Mouse (Mus musculus): ENCODE data around the gene Mthfsd. TPM values are rescaled to one million over a fixed set of nuclear protein-coding genes. Genes with fewer than 3 reads are reported as not detected.

Mthfsd gene
- total RNA-seq, 2 experiments from 2014 or later: 13.5 to 17.3 TPM

GRCm38 (mm10) chr8:121078721-121079120 lies 29.5 kb downstream of the Mthfsd start:
- intact Hi-C loops (cut with DNase I): no loop called here
- DNase-seq: no peak

GRCm38 (mm10) chr8:121076555-121076954 lies 31.6 kb downstream of the Mthfsd start:
- intact Hi-C loops (cut with DNase I): no loop called here
- no peak for DNase-seq

GRCm38 (mm10) chr8:121075936-121076335 lies 32.3 kb downstream of the Mthfsd start:
- intact Hi-C loops (cut with DNase I): no loop called here
- no peak for DNase-seq

DNA sequence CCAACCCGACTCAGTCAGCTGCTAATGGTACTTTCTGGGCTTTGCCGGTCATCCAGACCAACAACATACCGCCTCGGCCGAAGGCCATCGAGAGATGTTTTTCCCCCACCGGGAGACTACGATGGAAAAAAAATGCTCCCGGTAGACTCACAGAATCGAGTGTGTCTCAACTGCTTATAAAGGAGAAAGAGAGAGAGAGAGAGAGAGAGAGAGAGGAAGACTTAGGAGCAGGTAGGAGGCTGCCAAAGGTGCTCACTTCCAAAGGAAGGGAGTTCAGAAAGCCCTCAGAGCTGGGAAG lies 33.4 kb downstream of the Mthfsd start:
- intact Hi-C loops (cut with DNase I): no loop called here

DNA sequence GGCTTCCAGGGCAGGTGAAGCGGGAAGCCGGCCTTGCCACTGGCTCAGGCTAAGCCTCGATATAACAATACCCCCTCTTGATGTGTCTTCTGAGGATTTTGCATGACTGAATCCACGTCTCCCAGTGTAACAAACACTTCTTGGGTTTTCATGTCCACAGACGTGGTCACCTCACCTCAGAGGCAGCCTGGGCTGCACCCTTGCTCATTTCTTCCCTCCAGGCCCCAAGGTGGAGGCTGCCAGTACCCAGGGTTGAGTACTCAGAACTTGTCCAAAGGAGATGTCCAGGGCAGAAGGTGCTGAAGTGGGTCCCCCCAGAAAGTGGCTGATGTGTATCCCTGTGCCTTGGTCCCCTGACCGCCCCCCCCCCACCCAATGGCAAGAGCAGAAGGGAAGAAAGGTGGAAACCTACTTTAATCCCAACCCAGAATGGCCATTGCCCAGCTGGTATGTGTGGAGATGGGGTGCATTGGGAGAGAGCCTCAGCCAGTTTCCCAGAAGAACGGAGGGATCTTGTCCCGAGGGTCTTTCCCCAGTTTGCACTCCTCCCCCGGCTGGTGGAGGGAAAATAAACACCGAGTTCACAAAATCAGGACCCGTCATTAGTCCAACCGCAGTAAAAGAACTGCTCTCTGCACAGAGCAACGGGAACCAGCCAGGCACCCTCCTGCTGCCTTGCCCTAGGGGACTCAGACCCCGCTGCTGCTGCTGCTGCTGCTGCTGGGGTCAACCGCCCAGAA lies 33.9 kb downstream of the Mthfsd start:
- DNase-seq: no peak
- intact Hi-C loops (cut with DNase I): no loop called here

More for the DNA sequence above, 33.4 kb downstream of the Mthfsd start:
- no peak for DNase-seq

DNA sequence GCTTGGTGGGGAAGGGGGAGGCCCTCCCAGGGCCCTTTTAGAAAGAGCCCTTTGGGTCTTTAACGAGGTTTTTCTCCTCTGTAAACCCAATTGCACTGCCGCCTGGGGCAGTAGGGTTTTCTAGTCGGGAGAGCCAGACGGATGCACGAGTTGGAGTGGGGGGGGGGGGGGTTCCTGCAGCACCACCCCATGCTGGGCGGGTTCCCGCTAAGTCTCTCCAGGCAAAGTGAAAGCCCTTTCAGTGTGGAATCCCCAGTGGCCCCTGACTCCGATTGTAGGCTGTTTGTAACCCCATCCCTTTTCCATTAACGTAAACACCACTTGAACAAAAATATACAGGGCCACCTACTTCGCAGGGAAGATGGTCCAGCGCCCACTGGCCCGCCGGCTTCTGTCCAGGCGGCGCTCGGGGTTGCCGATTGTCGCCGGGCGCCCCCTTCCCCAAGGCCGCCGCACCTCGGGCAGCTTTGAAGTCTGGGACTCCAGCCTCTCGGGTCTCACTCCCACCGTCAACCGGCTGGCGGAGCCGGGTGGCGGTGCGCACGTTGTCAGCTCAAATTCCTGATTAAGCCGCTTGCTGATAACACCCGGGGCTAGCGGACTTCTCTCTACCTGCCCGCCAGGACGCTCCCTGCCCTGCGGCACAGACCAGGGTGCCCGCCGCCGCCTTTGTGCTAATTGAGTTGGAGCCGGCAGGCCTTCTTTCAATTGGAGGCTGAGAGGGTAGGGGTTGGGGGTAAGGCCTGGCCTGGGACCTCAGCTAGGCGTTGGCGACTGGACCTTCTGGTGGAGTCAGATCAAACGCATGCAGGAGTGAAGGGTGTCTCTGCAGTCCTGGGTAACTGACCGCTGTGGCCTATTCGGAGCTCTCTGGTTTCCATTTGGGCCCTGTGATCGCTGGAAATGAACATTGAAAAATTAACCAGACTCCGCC lies 34.8 kb downstream of the Mthfsd start:
- DNase-seq: no peak

DNA sequence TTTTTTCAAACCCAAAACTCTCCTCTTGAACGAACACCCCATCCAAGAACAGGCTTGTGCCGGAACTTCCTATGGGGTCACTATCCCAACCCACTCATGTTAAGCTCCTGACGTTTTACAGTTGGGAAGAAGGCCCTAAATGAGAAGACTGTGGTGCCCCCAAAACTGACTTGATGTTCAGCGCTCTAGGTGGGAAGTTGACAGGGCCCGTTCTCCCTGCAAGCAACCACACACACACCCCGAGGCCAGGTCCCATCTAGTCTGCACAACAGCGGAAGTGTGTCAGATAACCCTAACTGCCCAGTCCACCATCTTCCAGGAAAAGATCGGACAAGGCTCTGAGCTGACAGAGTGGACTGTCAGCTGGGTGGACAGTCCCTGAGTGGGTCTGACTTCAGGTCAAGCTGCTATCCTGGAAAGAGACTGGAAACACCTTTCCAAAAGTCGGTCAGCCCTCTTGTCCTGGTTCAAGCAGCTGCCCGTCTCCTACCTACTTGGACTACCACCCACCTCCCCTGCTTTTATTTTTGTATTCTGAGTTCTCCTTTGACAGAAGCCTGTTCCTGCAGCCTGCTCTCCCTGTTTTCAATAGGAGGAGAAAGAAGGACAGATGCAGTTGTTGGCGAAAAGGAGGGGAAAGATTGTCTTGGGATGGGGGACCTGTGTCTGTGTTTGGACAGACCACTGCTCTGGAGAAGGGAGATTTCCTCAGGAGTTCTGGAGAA lies 35.6 kb downstream of the Mthfsd start:
- DNase-seq: no peak
- intact Hi-C loops (cut with DNase I): no loop called here

More for the DNA sequence above, 34.8 kb downstream of the Mthfsd start:
- intact Hi-C loops (cut with DNase I): no loop called here

DNA sequence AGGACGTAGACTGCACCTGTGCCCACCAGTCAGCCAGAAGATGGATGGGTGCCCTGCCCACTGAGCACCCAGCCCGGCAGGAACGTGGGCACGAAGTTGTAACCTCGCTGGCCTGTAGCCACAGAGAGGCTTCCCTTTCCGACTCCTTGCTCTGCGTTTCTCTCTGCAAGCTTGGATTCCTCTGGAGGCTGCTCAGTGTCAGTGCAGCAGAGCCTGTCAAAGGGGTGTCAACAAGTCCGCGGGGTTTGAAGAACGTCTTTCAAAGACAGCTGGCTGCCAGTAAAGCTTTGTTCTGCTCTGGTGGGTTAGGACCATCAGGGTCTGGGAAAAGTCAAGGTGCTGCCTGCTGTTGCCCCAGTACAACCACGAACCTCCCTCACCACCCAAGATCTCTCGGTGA lies 36.7 kb downstream of the Mthfsd start:
- DNase-seq: no peak
- intact Hi-C loops (cut with DNase I): no loop called here

GRCm38 (mm10) chr8:121063649-121064048 lies 44.5 kb downstream of the Mthfsd start:
- intact Hi-C loops (cut with DNase I): no loop called here

GRCm38 (mm10) chr8:121062521-121062920 lies 45.7 kb downstream of the Mthfsd start:
- DNase-seq: no peak
- intact Hi-C loops (cut with DNase I): no loop called here

More at GRCm38 (mm10) chr8:121063649-121064048, 44.5 kb downstream of the Mthfsd start:
- DNase-seq: no peak

GRCm38 (mm10) chr8:121059098-121059497 lies 49.1 kb downstream of the Mthfsd start:
- DNase-seq: no peak
- intact Hi-C loops (cut with DNase I): no loop called here

GRCm38 (mm10) chr8:121058081-121058480 lies 50.1 kb downstream of the Mthfsd start:
- DNase-seq: no peak
- intact Hi-C loops (cut with DNase I): no loop called here

DNA sequence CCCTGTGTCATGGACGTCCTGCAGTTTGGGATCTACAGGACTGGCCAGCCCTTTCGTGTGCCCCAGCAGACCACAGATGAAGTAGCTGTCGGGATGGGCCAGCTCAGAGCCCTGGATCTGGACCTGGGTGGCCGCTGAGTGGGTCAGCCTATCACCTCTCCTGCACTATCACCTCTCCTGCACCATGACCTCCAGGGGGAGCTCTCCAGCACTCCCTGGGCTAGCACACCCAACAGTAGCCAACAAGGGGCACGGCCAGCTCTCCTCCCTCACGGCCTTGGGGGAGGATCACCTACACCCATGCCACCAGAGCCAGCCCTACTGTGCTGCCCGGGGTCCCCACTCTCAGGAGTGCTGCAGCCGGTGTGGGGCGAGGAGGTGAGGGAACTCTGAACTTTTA lies 60.8 kb downstream of the Mthfsd start:
- DNase-seq: no peak
- intact Hi-C loops (cut with DNase I): no loop called here

GRCm38 (mm10) chr8:121043719-121044440 lies 64.3 kb downstream of the Mthfsd start:
- DNase-seq: no peak
- intact Hi-C loops (cut with DNase I): no loop called here

Small RNA genes lying within 50 kb of the gene (microRNA-seq; reads per million reads assigned to microRNA genes)
- gene Gm27530: 0 reads per million in 2 experiments

Other genes starting within 250 kb of the Mthfsd start
- under 1 TPM; 0.17 to 0.22 TPM for gene Foxf1, start 24.0 kb downstream of the Mthfsd start, total RNA-seq (2021)
- 1 to 10 TPM; 2.4 to 2.6 TPM for gene Foxc2, start 7.8 kb upstream of the Mthfsd start, total RNA-seq (2021)
- under 1 TPM; 0.12 to 0.17 TPM for gene Foxl1, start 19.5 kb upstream of the Mthfsd start, total RNA-seq (2021)

Data from heart, postnatal 14 days (tissue).